Mouse (Mus musculus) liver, adult (tissue): ENCODE data around the gene Rapgef3.

Source experiments
- GATA4 ChIP-seq: IDR thresholded peaks from 2 replicates; pipeline ENCODE4 v1.6.1; 2014; ENCODE audit warnings: mild to moderate bottlenecking, low read length; ENCODE audit not compliant: insufficient replicate concordance

Gene Rapgef3

DNA sequence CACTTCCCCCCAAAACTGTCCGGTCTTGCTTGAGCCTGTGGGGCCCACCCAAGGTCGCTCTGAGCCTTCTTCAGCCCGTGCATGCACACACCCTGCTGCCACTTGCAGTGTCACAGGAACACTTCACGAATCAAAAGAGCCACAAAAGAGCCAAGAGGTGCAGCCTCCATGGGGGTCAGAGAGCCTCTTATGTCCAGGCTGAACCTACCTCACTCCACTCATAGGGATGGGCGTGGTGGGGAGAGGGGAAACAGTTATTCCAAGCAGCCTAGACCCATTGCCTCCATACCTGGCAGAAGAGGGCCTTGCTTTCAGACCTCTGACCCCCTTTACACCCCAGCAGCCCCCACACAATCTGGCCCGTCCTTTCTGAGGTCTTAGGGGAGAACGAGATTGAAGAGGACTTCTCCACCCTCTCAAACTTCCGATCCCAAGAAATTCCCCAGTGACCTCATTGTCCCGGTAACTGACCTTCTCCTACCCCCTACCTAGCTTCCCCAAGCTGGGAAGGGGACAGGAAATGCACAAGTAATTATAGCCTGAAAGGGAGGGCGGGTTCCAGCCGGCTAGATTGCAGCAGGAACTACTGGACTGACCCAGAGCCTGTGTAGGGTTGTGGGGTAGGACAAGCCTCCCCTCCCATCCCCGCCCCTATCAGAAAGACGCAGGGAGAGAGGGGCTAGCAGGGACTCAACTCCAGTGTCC is 2.5 kb downstream of the Rapgef3 start:
- no peak for TF ChIP-seq GATA4

DNA sequence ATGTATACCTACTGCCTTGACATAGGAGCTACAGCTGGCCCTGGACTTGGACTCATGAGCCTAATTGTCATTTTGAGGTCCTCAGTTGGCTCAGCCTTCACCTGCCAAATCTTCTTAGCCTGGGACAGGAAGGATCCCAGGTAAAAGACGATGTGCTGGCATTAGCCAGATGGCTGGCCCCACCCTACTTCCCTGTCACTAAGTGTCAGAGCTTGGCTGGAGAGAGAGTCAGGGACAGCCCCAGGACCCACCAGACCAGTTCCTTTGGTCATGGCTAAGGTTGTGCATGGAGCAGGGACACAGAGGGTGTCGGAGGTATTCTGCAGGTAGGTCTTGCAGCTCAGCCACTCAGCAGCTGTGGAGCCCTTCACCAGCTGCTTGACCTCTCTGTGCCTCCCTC is 3.2 kb downstream of the Rapgef3 start:
- TF ChIP-seq GATA4, result no peak

DNA sequence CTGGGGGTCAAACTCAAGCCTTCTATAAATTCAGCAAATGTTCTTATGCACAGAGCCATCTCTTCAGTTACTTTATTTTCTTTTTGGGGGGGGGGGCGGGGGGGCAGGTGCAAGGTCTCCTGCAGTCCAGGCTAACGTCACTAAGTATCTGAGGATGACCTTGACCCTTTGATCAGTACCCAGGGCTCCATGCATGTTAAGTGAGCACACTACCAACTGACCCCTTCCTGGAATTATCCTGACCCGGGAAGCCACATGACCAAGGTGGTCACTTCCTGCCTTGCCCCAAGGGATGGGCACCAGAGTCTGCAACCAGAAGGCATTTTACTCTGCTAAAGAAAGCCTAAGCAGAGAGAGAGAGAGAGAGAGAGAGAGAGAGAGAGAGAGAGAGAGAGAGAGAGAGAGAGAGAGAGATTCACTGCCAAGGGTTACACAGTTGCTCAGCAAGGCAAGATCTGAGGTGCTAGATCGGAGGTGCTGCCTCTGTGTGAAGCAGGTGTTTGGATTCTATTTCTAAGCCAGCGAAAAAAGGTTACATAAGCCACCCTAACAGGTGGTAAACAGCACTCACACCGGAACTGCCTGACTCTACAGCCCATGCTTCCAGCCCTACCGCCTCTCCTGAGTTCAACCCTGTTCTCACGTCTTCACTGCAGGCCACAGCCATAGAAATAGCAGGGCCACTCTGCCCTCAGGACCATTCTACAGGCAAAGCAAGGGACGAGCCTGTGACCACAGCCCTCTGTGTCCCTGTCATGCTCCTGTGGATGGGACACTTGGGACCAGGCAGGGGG is 4.3 kb downstream of the Rapgef3 start:
- TF ChIP-seq GATA4, result no peak

DNA sequence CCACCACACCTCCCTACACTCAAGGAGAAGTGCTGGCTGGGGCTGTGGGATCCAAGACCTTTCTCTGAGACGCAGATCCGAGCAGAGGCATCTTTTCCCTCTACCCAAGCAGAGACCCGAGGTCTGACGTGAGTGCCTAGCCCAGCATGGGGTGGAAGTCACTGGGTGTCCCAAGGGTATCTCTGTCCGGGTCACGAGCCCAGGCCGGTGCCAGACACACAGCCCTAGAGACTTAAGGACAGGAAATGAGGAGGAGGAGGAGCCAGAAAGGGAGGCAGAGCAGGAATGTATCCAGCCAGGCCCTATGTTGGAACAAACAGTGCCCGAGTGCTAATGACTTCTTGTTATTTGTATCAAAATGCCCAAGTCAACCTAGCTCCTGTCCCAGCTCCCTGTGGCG is 5.0 kb downstream of the Rapgef3 start:
- TF ChIP-seq GATA4, result peak; percentile 85; the same call in 1 of the 2 replicates

DNA sequence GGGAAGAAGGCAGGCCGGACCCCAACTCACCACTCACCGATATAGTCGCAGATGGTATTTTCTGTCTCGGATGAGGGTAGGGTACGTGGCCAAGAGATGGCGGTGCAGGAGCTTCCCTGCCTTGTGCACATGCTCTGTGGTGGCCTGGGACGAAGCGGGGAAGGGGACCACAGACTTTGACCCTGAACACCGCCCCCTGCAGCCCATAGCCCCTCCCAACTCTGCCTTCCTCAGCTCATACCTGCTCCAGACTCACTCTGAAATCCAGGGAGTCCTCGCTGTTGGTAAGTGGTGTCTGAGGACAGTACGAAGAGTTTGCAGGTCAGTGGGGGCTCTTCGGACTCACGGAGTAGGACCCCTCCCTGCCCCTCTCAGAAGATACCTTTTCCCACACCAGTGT is 6.3 kb downstream of the Rapgef3 start:
- no peak for TF ChIP-seq GATA4

DNA sequence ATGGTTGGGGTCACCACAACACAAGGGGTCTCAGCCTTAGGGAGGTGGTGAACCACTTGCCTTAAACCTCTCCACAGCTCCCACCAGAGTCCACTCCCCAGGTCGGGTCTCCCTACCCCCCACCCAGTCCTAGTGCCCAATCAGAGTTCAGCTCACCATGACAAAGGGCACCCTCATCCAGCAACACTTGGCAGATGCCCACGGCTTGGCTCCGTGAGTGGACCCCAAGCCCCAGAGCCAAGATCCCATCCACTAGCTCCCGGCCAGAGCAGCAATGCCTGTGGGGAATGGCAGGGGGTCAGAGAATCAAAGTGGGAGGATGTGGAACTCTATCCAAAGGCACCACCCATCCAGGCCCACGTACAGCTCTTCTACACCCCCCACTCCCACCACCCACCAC is 6.8 kb downstream of the Rapgef3 start:
- TF ChIP-seq GATA4, result no peak

DNA sequence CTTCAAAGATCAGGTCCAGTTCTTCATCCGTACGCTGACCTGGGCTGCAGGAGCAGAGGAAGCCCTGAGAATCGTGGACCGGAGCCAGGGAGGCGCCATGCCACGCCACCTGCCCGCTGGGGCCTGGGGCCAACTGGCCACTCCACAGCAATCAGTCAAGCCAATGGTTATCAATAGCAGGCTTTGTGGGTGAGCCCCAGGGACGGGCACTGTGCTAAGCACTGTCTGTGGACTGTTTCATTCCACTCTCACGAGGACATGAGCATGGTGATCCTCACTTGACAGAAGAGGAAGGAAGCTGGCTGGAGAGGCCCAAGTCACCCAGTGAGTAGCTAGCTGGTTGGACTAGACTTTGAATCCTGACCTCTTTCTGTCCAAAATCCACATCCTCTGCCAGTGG is 7.8 kb downstream of the Rapgef3 start:
- TF ChIP-seq GATA4, result no peak

DNA sequence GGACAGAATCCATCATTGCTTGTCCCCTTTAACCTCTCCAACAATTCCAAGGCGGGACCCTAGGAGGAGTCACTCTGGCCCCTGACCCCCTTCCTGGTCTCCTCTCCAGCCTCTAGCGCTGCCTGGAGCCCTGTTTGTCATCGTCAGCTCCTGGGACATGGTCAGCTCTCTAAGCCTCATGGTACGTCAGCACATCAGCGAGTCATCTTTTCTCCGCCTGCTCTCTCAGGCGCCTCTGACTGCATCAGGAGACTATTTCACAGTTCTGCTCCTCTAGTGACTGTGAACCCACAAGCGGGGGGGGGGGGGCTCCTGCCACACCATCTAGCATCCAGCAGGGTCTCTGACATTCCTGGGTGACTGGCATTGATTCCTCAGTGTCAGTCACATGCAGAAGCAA is 12.4 kb downstream of the Rapgef3 start:
- TF ChIP-seq GATA4, result no peak

DNA sequence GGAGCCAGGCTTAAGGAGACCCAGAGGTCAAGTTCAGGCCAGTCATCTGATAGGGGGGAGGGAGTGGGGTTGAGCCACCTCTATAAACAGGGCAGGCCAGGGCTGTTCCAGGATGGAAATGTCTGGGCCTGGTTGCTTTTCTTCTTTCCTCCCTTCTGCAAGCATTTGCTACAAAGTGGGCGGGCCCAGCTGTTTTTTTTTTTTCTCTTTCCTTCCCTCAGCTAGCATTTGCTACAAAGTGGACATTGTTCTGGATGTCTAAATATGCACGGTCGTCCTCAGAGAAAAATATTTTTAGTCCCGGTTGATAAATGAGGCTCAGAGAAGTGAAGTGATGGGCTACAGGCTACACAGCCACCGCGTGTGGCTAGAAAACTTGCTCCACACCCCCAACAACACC is 13.3 kb downstream of the Rapgef3 start:
- no peak for TF ChIP-seq GATA4

DNA sequence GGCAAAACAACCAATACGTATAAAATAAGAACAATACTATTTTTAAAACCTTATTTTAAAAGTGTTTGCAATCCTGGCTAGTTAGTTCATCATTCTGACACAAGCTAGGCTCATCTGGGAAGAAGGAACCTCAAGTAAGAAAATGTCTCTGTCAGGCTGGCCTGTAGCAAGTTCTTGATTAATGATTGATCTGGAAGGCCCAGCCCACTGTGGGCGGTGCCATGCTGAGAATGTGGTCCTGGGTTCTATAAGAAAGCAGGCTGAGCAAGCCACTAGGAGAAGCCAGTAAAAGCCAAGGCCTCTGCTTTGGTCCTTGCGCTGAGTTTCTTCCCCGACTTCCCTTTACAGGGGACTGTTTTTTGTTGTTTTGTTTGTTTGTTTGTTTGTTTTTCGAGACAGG is 15.3 kb downstream of the Rapgef3 start:
- no peak for TF ChIP-seq GATA4

DNA sequence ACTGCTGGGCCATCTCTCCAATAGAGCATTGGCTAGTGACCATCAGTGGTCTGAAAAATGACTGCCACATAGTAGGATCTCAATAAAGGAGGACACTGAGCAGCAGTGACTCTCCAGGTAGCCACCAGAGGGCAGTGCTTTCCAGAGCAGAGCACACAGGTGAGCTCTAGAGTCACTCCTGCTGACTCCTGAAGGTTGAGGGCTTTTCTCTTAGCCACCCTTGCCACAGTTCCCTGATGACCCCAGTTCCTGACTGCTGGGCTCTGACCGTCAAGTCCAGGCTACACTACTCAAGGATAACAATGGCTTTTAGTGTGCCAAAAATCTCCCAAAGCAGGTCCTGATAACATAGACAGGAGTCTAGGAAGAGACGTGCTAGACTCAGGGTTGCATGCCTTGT is 16.1 kb downstream of the Rapgef3 start:
- no peak; the same call in 1 of the 2 replicates for TF ChIP-seq GATA4

DNA sequence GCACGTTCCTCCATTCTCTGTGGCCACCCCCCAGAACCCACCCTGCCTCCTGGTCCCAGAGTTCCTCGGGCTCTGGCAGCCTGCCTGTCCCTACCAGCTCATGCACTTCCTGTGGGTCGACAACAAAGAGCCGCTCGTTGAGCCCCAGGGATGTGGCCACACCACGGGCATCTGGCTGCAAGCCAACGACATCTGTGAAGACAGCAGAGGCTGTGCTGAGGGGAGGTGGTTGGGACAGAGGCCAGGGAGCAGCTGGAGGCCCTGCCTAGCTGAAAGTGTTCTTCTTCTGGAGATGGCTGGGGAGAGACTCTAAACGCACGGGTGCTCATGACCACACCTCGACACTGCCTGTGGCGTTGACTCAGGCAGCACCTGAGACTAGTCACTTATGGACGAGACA is 17.1 kb downstream of the Rapgef3 start:
- TF ChIP-seq GATA4, result no peak

DNA sequence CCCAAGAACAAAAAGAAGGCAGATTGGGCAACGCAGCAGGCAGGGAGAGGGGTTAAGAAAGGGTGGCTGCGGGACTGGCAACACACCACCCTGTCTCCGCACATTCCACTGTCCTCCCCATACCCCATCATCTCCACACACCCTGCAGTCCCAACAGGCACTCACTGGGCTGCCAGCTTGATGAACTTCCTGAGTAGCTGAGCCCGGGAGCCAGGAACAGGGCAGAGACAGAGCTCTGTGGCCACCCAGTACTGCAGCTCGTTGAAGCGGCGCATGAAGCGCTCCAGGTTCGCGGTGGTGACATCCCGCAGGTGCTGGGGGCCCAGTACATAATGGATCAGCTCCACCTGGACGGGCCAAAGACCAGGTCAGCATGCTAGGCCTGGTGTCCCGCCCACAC is 17.9 kb downstream of the Rapgef3 start:
- no peak for TF ChIP-seq GATA4

DNA sequence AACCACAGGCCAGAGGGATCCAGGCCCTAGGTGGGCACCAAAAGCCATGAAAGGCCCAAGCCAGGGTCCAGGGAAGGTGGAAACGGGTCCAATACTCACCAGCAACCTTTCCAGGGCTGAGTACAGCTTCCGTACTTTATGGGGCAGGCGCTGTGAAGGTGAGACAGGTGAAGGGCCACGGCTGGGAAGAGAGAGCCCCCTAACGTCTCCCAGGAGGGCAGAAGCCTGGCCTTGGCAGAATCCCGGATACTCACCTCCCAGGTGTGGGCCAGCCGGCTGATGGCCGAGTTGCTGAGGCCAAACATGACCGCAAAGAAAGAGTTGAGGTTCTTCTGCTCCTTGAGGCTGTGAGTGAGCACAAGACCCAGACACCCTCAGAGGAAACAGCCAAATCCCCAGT is 18.4 kb downstream of the Rapgef3 start:
- TF ChIP-seq GATA4, result no peak

DNA sequence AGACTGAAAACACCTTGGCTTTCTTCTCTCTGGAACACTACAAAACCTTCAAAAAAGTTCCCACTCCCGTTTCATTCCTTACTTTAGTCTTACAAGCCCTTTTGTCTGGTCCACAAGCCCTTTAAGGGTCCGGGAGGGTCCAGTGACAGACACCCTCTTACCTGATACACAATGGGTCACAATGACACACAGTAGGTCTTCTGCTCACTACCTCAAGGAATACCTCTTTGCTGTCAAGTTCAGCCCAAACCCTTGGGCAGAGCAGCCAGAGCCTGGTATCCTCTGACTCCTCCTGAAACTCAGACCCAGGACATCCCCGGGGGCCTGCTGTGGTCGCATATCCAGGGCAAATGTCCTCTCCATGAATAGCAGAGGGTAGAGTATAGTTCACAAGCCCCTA is 18.8 kb downstream of the Rapgef3 start:
- no peak for TF ChIP-seq GATA4

DNA sequence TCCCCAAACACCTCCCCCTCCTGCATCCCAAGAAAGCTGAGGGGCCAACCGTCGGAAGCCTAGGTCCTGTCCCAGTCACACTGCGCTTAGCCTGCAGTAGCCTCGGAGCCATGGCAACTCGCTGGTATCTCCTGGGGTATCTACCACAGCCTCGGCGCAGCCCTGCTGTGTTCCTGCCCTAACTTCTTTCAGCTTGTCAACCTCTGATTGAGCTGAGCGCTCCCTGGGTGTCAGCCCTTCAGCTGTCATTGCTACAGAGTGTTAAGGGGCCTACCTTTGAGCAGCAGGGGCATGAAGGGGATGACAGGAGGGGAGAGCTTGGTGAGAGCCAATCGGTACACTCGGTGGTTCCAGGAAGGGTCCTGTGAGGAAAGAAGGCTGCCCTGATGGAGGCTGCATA is 19.5 kb downstream of the Rapgef3 start:
- TF ChIP-seq GATA4, result no peak

DNA sequence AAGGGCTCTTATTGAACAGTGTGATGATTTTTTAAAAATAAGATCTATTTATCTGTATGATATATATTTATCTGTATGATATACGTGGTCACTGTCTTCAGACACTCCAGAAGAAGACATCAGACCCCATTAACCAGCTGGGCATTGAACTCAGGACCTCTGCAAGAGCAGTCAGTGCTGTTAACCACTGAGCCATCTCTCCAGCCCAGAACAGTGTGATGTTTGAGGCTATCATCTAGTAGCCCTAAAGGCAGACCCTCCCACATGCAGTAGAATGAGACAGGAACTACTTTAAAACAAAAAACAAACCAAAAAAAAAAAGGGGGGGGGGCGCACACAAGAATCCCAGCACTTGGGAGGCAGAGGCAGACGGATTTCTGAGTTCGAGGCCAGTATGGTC is 20.3 kb downstream of the Rapgef3 start:
- no peak for TF ChIP-seq GATA4

DNA sequence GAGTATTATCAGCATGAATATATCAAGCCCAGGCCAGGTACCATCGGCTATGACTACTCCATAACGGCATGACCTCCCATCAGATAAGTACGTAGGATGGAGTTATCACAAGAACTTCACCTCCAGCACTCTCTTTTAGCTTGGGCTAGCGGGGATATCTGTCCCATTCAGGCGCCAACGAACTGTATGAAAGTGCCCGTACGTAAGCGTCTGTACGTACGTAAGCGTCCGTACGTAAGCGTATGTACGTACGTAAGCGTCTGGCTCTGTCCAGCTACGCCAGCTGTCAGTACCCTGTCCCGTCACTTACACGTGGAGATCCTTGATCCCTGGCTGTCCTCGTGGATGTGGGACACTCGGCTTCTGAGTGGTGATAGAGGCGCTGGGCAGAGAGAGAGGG is 21.0 kb downstream of the Rapgef3 start:
- TF ChIP-seq GATA4, result no peak
